Mouse (Mus musculus) kidney, adult 10 weeks (tissue): ENCODE data around the gene Serpinb6c. TPM values are rescaled to one million over a fixed set of nuclear protein-coding genes. Genes with fewer than 3 reads are reported as not detected.

ENCODE experiments used
- polyA plus RNA-seq: library from polyadenylated mRNA; stranded (reverse); fragments of 350-450 nt; fragmentation: Illumina TruSeq; extraction: RNeasy Lipid Tissue Mini Kit (QIAGEN cat#74804); gene quantifications from one replicate; pipeline ENCODE4 v1.2.3, GENCODE M21; 2014; ENCODE audit warnings: low read depth, low replicate concordance

Gene Serpinb6c
- not detected for polyA plus RNA-seq

DNA sequence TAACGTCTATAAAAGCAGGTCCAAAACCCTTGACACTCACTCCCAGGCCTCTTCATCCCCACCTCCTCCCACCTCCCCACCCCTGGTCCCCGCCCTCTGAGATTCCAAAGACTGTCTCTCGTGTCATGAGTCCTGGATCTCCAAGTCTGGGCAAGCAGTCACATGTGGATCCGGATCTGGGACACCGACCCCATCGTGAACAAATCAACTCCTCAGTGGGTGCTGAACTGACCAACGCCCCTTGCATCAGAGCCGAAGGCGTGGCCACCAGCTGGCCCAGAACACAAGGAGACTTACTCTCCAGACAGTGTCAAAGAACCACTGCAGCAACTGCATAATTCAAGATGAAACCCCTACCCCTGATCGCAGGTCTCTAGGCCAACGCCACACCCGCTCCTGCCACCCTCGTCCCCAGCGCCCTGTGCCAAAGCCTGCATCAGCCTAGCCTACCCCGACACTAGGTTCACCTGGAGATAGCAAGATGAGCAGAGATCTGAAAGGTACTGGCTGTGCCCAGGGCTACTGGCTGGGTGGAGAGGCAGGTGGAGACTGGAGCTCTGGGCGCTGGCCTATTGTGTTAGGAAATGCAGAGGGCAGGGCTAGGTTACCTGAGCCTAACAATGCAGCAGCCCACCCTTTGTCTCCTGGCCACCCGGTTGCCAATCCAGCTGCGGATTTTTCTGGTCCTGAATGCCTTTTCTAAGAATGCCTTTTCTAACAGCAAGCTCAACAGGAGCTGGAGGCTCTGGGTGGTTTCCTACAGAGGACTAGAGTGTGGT is at the start of gene Serpinb6c:
Gene Serpinb6c (minus strand): TSS at position 533 of the 779 bp plus-strand sequence.

GRCm38 (mm10) chr13:33843308-33843707 is 62.2 kb downstream of the Serpinb6c start, which contains the start of gene Serpinb6e:
Gene Serpinb6e, minus strand, starts transcription at chr13:33843408.

Other genes with a start within 250 kb of the Serpinb6c start
- not detected for gene Serpinb6d, start 244.3 kb downstream of the Serpinb6c start, polyA plus RNA-seq
- gene Serpinb6e, start 62.3 kb downstream of the Serpinb6c start, polyA plus RNA-seq: not detected
- 98.7 TPM for gene Nqo2, start 59.0 kb upstream of the Serpinb6c start, polyA plus RNA-seq
- gene Ripk1, start 96.7 kb upstream of the Serpinb6c start, polyA plus RNA-seq: 35.2 TPM
- 87.1 TPM for gene Serpinb6a, start 97.1 kb upstream of the Serpinb6c start, polyA plus RNA-seq
- 279 TPM for gene Bphl, start 131.9 kb upstream of the Serpinb6c start, polyA plus RNA-seq
- 5.7 TPM for gene Tubb2a, start 172.3 kb upstream of the Serpinb6c start, polyA plus RNA-seq
- 3.7 TPM for gene Tubb2b, start 224.8 kb upstream of the Serpinb6c start, polyA plus RNA-seq